Mouse (Mus musculus): Measurements from ENCODE around the gene Gm49450. TPM values are rescaled to one million over a fixed set of nuclear protein-coding genes. Genes with fewer than 3 reads are reported as not detected.

Gm49450 gene
- polyA plus RNA-seq, 2 experiments = 0.15 TPM; not detected in 1

DNA sequence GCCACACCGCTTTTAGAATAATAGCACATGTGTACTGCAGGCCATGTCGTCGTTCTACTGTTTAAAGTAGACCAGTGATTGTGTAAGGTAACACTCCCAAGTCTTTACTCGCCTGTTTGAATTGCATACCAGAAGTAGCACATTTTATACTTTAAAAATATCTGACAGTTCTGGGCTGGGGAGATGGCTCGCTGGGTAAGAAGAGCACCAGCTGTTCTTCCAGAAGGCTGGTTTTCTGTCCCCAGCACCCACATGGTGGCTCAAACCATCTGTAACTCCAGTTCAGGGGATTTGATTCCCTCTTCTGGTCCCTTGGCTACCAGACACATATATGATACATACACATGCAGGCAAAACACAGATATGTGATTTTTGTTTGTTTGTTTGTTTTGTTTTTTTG lies 4.1 kb upstream of the Gm49450 start:
- Histone ChIP-seq H3K9me3 (ENCODE audit: control insufficient read depth, low read length) (no peaks in the 10 kb centered on the region), H3K4me2 (ENCODE audit: low read depth) (no peak overlapping the region), H3K9ac (replicated peaks) (no peak overlapping the region), H3K36me3 (replicated peaks; ENCODE audit: control insufficient read depth, insufficient read depth, low read depth) (no peaks in the 10 kb centered on the region), H3K27me3 (ENCODE audit: control insufficient read depth, insufficient read depth, low read length) (peaks cover 12% of the 10 kb centered on the region), H3K27ac (no peak overlapping the region), H3K4me1 (replicated peaks; ENCODE audit: control insufficient read depth in 2 of 2, insufficient read depth in 2 of 2, low read length in 1 of 2) (peaks cover 0 to 5% of the 10 kb centered on the region in 2 experiments; a peak in 2 of 4 replicates), H3K4me3 (ENCODE audit: insufficient read depth in 1 of 2, low read depth in 2 of 2, low read length in 2 of 2) (no peak overlapping the region)
- ATAC-seq (ENCODE audit: insufficient read depth) (no peak), DNase-seq (ENCODE audit: low read depth in 3 of 3, low spot score in 3 of 3) (no peak)
- TF ChIP-seq EP300 (IDR thresholded peaks at IDR 0.05; ENCODE audit: low read depth) (no peak), CTCF (IDR thresholded peaks at IDR 0.05; ENCODE audit: low read depth) (no peak)
- 70% methylated on average over 5 of the region's 5 CpGs for WGBS (ENCODE audit: insufficient replicate concordance)

DNA sequence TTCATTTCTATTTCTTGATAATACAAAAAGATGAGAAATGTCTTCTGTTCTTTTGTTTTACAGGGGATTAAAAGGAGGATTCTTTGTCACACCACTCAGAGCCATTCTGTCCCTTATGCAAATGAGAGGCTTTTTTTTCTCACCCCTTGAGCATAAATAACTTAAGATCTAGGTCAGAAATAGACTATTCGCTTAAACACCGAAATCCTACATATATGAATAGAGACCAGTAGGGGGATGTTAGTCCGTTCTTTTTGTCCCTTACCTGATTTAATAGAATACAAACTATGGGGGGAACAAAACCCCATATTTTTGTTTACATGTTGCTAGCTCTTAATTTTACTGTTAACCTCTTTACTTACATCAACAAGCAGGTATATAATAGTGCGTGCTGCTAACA lies 2.6 kb upstream of the Gm49450 start:
- H3K9ac ChIP-seq (replicated peaks) = no peak overlapping the region
- DNase-seq (ENCODE audit: low read depth in 3 of 3, low spot score in 3 of 3) = no peak

DNA sequence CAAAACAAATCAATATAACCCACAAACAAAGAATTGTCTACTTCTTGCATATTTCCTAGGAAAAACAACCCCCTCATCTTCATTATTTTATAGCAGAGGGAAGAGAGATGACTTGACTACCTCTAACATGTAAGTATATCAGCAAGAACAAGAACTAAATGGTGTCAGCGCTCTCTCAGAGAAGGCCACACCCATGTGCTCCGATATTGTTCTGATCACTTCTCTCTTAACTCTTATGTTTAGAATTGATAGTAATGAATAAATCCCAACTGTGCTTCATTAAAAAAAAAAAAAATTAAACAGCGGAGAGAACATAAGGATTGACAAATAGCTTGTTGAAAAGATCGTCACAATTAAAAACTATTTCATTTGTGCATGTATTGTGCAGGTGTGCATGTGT lies 2.0 kb upstream of the Gm49450 start:
- ATAC-seq (ENCODE audit: insufficient read depth) (no peak), DNase-seq (ENCODE audit: low read depth in 3 of 3, low spot score in 3 of 3) (no peak)
- H3K27ac ChIP-seq = no peak overlapping the region
- peaks cover 12% of the 10 kb centered on the region for H3K27me3 ChIP-seq (ENCODE audit: control insufficient read depth, insufficient read depth, low read length)
- 66% methylated on average over 4 of the region's 4 CpGs for WGBS (ENCODE audit: insufficient replicate concordance)
- TF ChIP-seq CTCF (IDR thresholded peaks at IDR 0.05; ENCODE audit: low read depth) = no peak
- no peak for TF ChIP-seq EP300 (IDR thresholded peaks at IDR 0.05; ENCODE audit: low read depth)
- H3K9ac ChIP-seq (replicated peaks) = no peak overlapping the region
- peaks cover 2 to 10% of the 10 kb centered on the region in 2 experiments; a peak in 3 of 4 replicates for H3K4me1 ChIP-seq (replicated peaks; ENCODE audit: control insufficient read depth in 2 of 2, insufficient read depth in 2 of 2, low read length in 1 of 2)
- no peak overlapping the region for H3K4me3 ChIP-seq (ENCODE audit: insufficient read depth in 1 of 2, low read depth in 2 of 2, low read length in 2 of 2)
- H3K4me2 ChIP-seq (ENCODE audit: low read depth) = no peak overlapping the region
- no peaks in the 10 kb centered on the region for H3K9me3 ChIP-seq (ENCODE audit: control insufficient read depth, low read length)
- no peaks in the 10 kb centered on the region for H3K36me3 ChIP-seq (replicated peaks; ENCODE audit: control insufficient read depth, insufficient read depth, low read depth)

More for the DNA sequence above, 2.6 kb upstream of the Gm49450 start:
- no peaks in the 10 kb centered on the region for H3K36me3 ChIP-seq (replicated peaks; ENCODE audit: control insufficient read depth, insufficient read depth, low read depth)
- H3K27ac ChIP-seq = no peak overlapping the region
- TF ChIP-seq EP300 (IDR thresholded peaks at IDR 0.05; ENCODE audit: low read depth) (no peak), CTCF (IDR thresholded peaks at IDR 0.05; ENCODE audit: low read depth) (no peak)
- H3K4me1 ChIP-seq (replicated peaks; ENCODE audit: control insufficient read depth in 2 of 2, insufficient read depth in 2 of 2, low read length in 1 of 2) = peaks cover 2 to 10% of the 10 kb centered on the region in 2 experiments; a peak in 3 of 4 replicates
- H3K4me2 ChIP-seq (ENCODE audit: low read depth) = no peak overlapping the region
- H3K27me3 ChIP-seq (ENCODE audit: control insufficient read depth, insufficient read depth, low read length) = peaks cover 12% of the 10 kb centered on the region
- H3K9me3 ChIP-seq (ENCODE audit: control insufficient read depth, low read length) = no peaks in the 10 kb centered on the region
- H3K4me3 ChIP-seq (ENCODE audit: insufficient read depth in 1 of 2, low read depth in 2 of 2, low read length in 2 of 2) = no peak overlapping the region
- no peak for ATAC-seq (ENCODE audit: insufficient read depth)
- WGBS (ENCODE audit: insufficient replicate concordance) = 85% methylated on average over 4 of the region's 4 CpGs

DNA sequence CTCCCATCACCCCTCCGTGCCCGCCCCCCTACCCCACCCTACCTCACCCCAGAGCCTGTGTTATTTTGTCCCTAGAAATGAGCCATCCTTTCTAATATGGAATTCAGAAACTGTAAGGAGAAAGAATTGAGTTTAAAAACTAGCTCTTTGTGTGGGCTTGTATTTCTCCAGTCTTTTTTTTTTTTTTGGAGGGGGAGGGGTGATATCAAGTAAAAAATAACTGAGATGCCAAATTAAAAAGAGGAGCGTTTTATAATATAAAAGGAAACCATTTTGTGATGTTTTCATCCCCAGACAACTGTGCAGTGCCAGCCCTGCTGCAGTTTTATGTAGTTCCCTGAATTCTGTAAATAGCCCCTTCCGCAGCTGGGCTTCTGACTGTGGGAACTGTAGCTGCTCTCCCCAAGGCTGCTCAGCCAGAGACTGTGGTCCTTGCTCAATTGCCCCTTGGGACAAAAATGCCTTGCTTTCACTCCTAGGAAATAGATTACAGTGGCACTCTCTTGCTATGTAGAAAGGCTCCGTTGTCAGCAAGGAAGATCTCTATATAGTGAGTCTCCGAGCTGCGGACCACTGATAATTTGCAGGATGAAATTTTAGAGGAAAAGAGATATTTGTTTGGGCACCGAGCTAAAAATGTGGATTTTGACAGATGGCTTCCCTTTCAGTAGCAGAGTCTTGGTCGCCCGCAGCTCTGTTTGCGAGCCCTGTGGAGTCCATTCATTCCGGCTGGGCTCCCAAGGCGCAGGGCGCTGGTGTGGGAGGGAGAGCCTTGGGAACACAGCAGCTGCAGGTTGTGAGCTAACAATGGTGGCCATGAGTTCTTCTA lies 1.3 kb upstream of the Gm49450 start:
- no peaks in the 10 kb centered on the region for H3K9me3 ChIP-seq (ENCODE audit: control insufficient read depth, low read length)
- WGBS (ENCODE audit: insufficient replicate concordance) = 40% methylated on average over 14 of the region's 14 CpGs
- no peak overlapping the region for H3K27ac ChIP-seq
- no peak for DNase-seq (ENCODE audit: low read depth in 3 of 3, low spot score in 3 of 3)
- H3K27me3 ChIP-seq (ENCODE audit: control insufficient read depth, insufficient read depth, low read length) = peaks cover 12% of the 10 kb centered on the region
- no peak overlapping the region for H3K9ac ChIP-seq (replicated peaks)
- TF ChIP-seq CTCF (IDR thresholded peaks at IDR 0.05; ENCODE audit: low read depth) = no peak
- no peak for TF ChIP-seq EP300 (IDR thresholded peaks at IDR 0.05; ENCODE audit: low read depth)
- no peak for ATAC-seq (ENCODE audit: insufficient read depth)
- H3K36me3 ChIP-seq (replicated peaks; ENCODE audit: control insufficient read depth, insufficient read depth, low read depth) = no peaks in the 10 kb centered on the region
- H3K4me2 ChIP-seq (ENCODE audit: low read depth) = no peak overlapping the region
- no peak overlapping the region for H3K4me3 ChIP-seq (ENCODE audit: insufficient read depth in 1 of 2, low read depth in 2 of 2, low read length in 2 of 2)
- H3K4me1 ChIP-seq (replicated peaks; ENCODE audit: control insufficient read depth in 2 of 2, insufficient read depth in 2 of 2, low read length in 1 of 2) = peaks cover 2 to 9% of the 10 kb centered on the region in 2 experiments; a peak in 3 of 4 replicates

DNA sequence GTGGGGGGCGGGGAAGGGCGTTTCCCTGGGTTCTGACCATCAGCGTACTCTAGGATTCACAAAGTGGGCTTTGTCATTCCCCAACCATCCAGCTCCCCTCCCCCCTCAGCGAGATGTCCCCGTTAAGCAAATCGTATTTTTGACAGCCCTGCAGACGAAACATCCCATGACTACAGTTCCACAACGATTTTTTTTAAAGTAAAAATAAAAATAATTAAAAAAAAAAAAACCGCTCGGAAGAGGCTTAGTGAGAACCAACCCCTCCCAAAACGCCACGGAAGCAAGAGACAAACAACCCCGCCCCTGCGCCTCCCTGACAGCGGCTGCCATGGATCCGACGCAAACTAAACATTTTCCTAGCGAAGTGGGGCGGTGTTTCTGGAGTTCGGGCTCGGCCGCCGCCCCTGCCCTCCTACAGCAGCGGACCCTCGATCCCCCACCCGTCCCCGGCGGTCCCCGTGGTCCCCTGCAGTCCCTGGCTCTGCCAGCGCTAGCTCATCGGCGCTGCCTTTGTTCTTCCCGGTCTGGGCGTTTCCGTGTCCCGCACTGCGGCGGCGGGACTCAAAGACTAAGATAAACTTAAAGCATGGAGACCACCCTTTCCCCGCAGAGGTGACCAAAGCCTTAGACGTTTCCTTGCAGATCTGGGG lies 475 bp downstream of the Gm49450 start:
- peaks cover 12% of the 10 kb centered on the region for H3K27me3 ChIP-seq (ENCODE audit: control insufficient read depth, insufficient read depth, low read length)
- peak overlapping the region; percentile 68 for H3K9ac ChIP-seq (replicated peaks)
- peaks cover 2 to 8% of the 10 kb centered on the region in 2 experiments; a peak in 3 of 4 replicates for H3K4me1 ChIP-seq (replicated peaks; ENCODE audit: control insufficient read depth in 2 of 2, insufficient read depth in 2 of 2, low read length in 1 of 2)
- no peak overlapping the region for H3K27ac ChIP-seq
- H3K4me2 ChIP-seq (ENCODE audit: low read depth) = peak overlapping the region; percentile 85
- no peaks in the 10 kb centered on the region for H3K36me3 ChIP-seq (replicated peaks; ENCODE audit: control insufficient read depth, insufficient read depth, low read depth)
- under 1% methylated on average over 41 of the region's 41 CpGs for WGBS (ENCODE audit: insufficient replicate concordance)
- peak overlapping the region; percentile 71 to 87 for H3K4me3 ChIP-seq (ENCODE audit: insufficient read depth in 1 of 2, low read depth in 2 of 2, low read length in 2 of 2)
- H3K9me3 ChIP-seq (ENCODE audit: control insufficient read depth, low read length) = no peaks in the 10 kb centered on the region
- DNase-seq (ENCODE audit: low read depth in 3 of 3, low spot score in 3 of 3) (peak in 1 of 3 experiments; percentile 38), ATAC-seq (ENCODE audit: insufficient read depth) (peak; percentile 71)
- TF ChIP-seq EP300 (IDR thresholded peaks at IDR 0.05; ENCODE audit: low read depth) (0 out of 2 replicates have a peak, but pooled peaks have one; percentile 13), CTCF (IDR thresholded peaks at IDR 0.05; ENCODE audit: low read depth) (peak; percentile 66)

Measured in liver, embryonic 14.5 days (tissue).